ENCODE assay signal across 12 mouse cellular contexts in genomic region chr1:72875708-72876107, GRCm38 (mm10). TPM values are rescaled to one million over a fixed set of nuclear protein-coding genes. Genes with fewer than 3 reads are reported as not detected.
DNase-seq lines count a peak whose midpoint lies in the region; ATAC-seq and TF ChIP-seq lines count a peak whose summit lies in the region.
"Had no signal": no experiment of that assay in that cellular context is flagged by ENCODE, and none has a peak within 500 bp of the region (broad histone marks: within the 10 kb centered on the region; RNA-seq: fewer than 3 reads in every experiment).

No protein-coding gene starts in this region.

- peaks cover 34% of the 10 kb centered on the region for H3K79me2 ChIP-seq in myocyte (ENCODE audit: control insufficient read depth, insufficient read depth)

- no peak for TF ChIP-seq POLR2A in myocyte (IDR thresholded peaks at IDR 0.05; ENCODE audit: insufficient read length, low read depth)

- H3K36me3 ChIP-seq in hindbrain, postnatal 0 days (ENCODE audit: insufficient read depth, low read length) = no peaks in the 10 kb centered on the region
- no peaks in the 10 kb centered on the region for H3K36me3 ChIP-seq in myocyte (ENCODE audit: control insufficient read depth, insufficient read depth)

- TF ChIP-seq CTCF in gastrocnemius, adult 2 months (IDR thresholded peaks at IDR 0.05) = no peak
- no peak for TF ChIP-seq CTCF in layer of hippocampus, adult 2 months (conservative IDR thresholded peaks at IDR 0.05)
- no peak for TF ChIP-seq CTCF in hindbrain, postnatal 0 days (IDR thresholded peaks at IDR 0.05; ENCODE audit: low read depth)

- ATAC-seq in hindbrain, postnatal 0 days = no peak

- H3K9ac ChIP-seq in hindbrain, postnatal 0 days (replicated peaks; ENCODE audit: low read length) = 0 out of 2 replicates have a peak overlapping the region, but pooled peaks have one; percentile 3

- intact Hi-C loops in gastrocnemius, adult 2 months (cut with DNase I) = loop anchor here (2.0 to 5.0 kb wide), 4 partner anchors 91 to 487 kb away; no protein-coding TSS in a partner anchor

- H3K27ac ChIP-seq in gastrocnemius, adult 2 months = peak overlapping the region; percentile 58; the same call in 1 of the 2 replicates
- peak overlapping the region; percentile 29; the same call in 1 of the 2 replicates for H3K27ac ChIP-seq in layer of hippocampus, adult 2 months
- H3K27ac ChIP-seq in hindbrain, postnatal 0 days = no peak overlapping the region

- no peak for DNase-seq in gastrocnemius, adult 2 months
- DNase-seq in gastrocnemius, postnatal 10 days = no peak
- DNase-seq in layer of hippocampus, adult 2 months (ENCODE audit: low spot score in 2 of 2) = no peak
- no peak for DNase-seq in layer of hippocampus, adult 11-12 months (ENCODE audit: low spot score)
- no peak for DNase-seq in hindbrain, postnatal 0 days (ENCODE audit: low spot score)
- no peak for DNase-seq in ovary, postnatal 36 days (ENCODE audit: low spot score)
- no peak for DNase-seq in gastrocnemius, adult 18-20 months (ENCODE audit: low spot score)
- DNase-seq: adrenal gland, postnatal 10 days; B cell, adult 2 months; heart, postnatal 4 days; right cerebral cortex, postnatal 25 days had no signal

- H3ac ChIP-seq in myocyte (ENCODE audit: control insufficient read depth, insufficient read length) = no peak overlapping the region

- no peaks in the 10 kb centered on the region for H3K27me3 ChIP-seq in hindbrain, postnatal 0 days (ENCODE audit: insufficient read depth, low read length)
- no peaks in the 10 kb centered on the region for H3K27me3 ChIP-seq in myocyte (ENCODE audit: control insufficient read depth, insufficient read depth, insufficient read length)

- WGBS in hindbrain, postnatal 0 days = 6% methylated on average over 3 of the region's 3 CpGs

- H3K4me2 ChIP-seq in hindbrain, postnatal 0 days (ENCODE audit: low read depth, low read length) = peak overlapping the region; percentile 83
- H3K4me2 ChIP-seq in myocyte (ENCODE audit: low read depth) = peak overlapping the region; percentile 33

- no peak overlapping the region for H3K4me3 ChIP-seq in gastrocnemius, adult 2 months
- H3K4me3 ChIP-seq in layer of hippocampus, adult 2 months = no peak overlapping the region
- 0 out of 2 replicates have a peak overlapping the region, but pooled peaks have one; percentile 51 for H3K4me3 ChIP-seq in hindbrain, postnatal 0 days (ENCODE audit: low read length)
- H3K4me3 ChIP-seq in myocyte = no peak overlapping the region

- 0 out of 2 replicates have a peak, but pooled peaks cover 4% of the 10 kb centered on the region for H3K4me1 ChIP-seq in hindbrain, postnatal 0 days (ENCODE audit: insufficient read depth, low read length)

- H3K9me3 ChIP-seq in hindbrain, postnatal 0 days (ENCODE audit: low read length) = no peaks in the 10 kb centered on the region

TF ChIP-seq in myocyte, 11 proteins besides CTCF, POLR2A, EP300 and RAD21:
- TF ChIP-seq MYOD1 (IDR thresholded peaks at IDR 0.05; ENCODE audit: control insufficient read depth in 1 of 3, insufficient read length in 2 of 3, low read depth in 2 of 3) (no peak), MAX (IDR thresholded peaks at IDR 0.05; ENCODE audit: low read depth) (no peak), POLR2AphosphoS2 (IDR thresholded peaks at IDR 0.05; ENCODE audit: insufficient read length, low read depth) (no peak), E2F4 (IDR thresholded peaks at IDR 0.05; ENCODE audit: insufficient read depth) (no peak), SRF (IDR thresholded peaks at IDR 0.05; ENCODE audit: control insufficient read depth, insufficient read length, low read depth) (no peak), TCF12 (IDR thresholded peaks at IDR 0.05; ENCODE audit: insufficient read depth, poor library complexity, severe bottlenecking) (no peak), MYOG (IDR thresholded peaks at IDR 0.05; ENCODE audit: control insufficient read depth in 1 of 3, insufficient read depth in 1 of 3, insufficient read length in 2 of 3, low read depth in 2 of 3) (no peak), CEBPB (IDR thresholded peaks at IDR 0.05; ENCODE audit: insufficient read depth, poor library complexity, severe bottlenecking) (no peak), REST (IDR thresholded peaks at IDR 0.05; ENCODE audit: insufficient read depth, insufficient read length) (no peak), TCF3 (IDR thresholded peaks at IDR 0.05; ENCODE audit: insufficient read length, low read depth) (no peak), USF1 (IDR thresholded peaks at IDR 0.05; ENCODE audit: low read depth) (no peak)
TF ChIP-seq in myocyte: peak in this region for 0.

RNA-seq across cellular contexts. Expression of gene Igfbp5, which starts 1.0 kb away (rescaled TPM):
- total RNA-seq in gastrocnemius, adult 2 months (2021) = 100 to 1,000 TPM; 248 to 267 TPM
- 100 to 1,000 TPM; 306 to 338 TPM for total RNA-seq in gastrocnemius, postnatal 10 days (2021)
- total RNA-seq in layer of hippocampus, adult 2 months (2021) = 10 to 100 TPM; 72.5 to 79.3 TPM
- total RNA-seq in hindbrain, postnatal 0 days (2014; rRNA removed) = 127 and 131 TPM in 2 replicates
- polyA plus RNA-seq in hindbrain, postnatal 0 days (2015; fragmentation: Nextera tagmentation; extraction: Ambion mirVana) = 40.0 and 44.6 TPM in 2 replicates
- polyA plus RNA-seq in myocyte (2012; fragmentation: generic; extraction: Trizol) = 691 TPM
- total RNA-seq in gastrocnemius, adult 18-20 months (2021) = 100 to 1,000 TPM; 189 to 235 TPM

RNA-seq across cellular contexts. Expression of gene Igfbp2, which starts 51.4 kb away (rescaled TPM):
- not detected for total RNA-seq in gastrocnemius, adult 2 months (2021)
- total RNA-seq in gastrocnemius, postnatal 10 days (2021) = 1 to 10 TPM; 7.0 to 8.3 TPM
- 10 to 100 TPM; 43.6 to 44.2 TPM for total RNA-seq in layer of hippocampus, adult 2 months (2021)
- total RNA-seq in hindbrain, postnatal 0 days (2014; rRNA removed) = 686 and 698 TPM in 2 replicates
- 470 and 480 TPM in 2 replicates for polyA plus RNA-seq in hindbrain, postnatal 0 days (2015; fragmentation: Nextera tagmentation; extraction: Ambion mirVana)
- 83.7 TPM for polyA plus RNA-seq in myocyte (2012; fragmentation: generic; extraction: Trizol)
- under 1 TPM; 0.28 to 0.62 TPM for total RNA-seq in gastrocnemius, adult 18-20 months (2021)

Comparison
In these comparisons a context has a peak if more than half of its experiments do, and no peak if none do; other contexts are left out.
1. RNA of gene Igfbp2, which starts 51.4 kb away (total RNA-seq): 686 to 698 TPM in hindbrain, postnatal 0 days; 43.6 to 44.2 TPM in layer of hippocampus, adult 2 months, 7.0 to 8.3 TPM in gastrocnemius, postnatal 10 days, 0.28 to 0.62 TPM in gastrocnemius, adult 18-20 months and not detected in gastrocnemius, adult 2 months; every median in the first group is over 10 times any median in the second.